Mouse (Mus musculus) limb, embryonic 11.5 days (tissue): ENCODE data around the gene Ms4a6c. TPM values are rescaled to one million over a fixed set of nuclear protein-coding genes. Genes with fewer than 3 reads are reported as not detected.
"Not testable (repeated sequence)": the region's sequence is repeated elsewhere in the genome, so short reads cannot be mapped to it uniquely, and the experiment has no call there.

Source experiments
- ATAC-seq: fragments of 200-750 bp; cut with Nextera tagmentation; 2 replicates; pipeline ENCODE4 v1.8.0; 2017; ENCODE audit warnings: low read depth; ENCODE audit not compliant: insufficient number of reproducible peaks, low FRiP score, low TSS enrichment
- DNase-seq: peaks from one replicate; pipeline ENCODE4 v3.0.0-alpha.2; 2015; ENCODE audit warnings: low spot score
- H3K27ac ChIP-seq: fragments of 300-500 bp; sonication (generic); replicated peaks from 2 replicates; pipeline ENCODE4 v1.5.1; 2014; ENCODE audit warnings: low read depth, mild to moderate bottlenecking, low read length
- H3K27me3 ChIP-seq: fragments of 300-500 bp; sonication (generic); 2 replicates; pipeline ENCODE4 v1.6.1; 2014; ENCODE audit warnings: mild to moderate bottlenecking, low read length, mixed read lengths; ENCODE audit not compliant: control insufficient read depth, insufficient read depth
- H3K36me3 ChIP-seq: fragments of 300-500 bp; sonication (generic); 2 replicates; pipeline ENCODE4 v1.6.1; 2014; ENCODE audit warnings: mild to moderate bottlenecking, low read length, moderate library complexity, mixed read lengths; ENCODE audit not compliant: control insufficient read depth, insufficient read depth
- H3K4me1 ChIP-seq: fragments of 300-500 bp; sonication (generic); 2 replicates; pipeline ENCODE4 v1.6.1; 2014; ENCODE audit warnings: low read length, mixed read lengths; ENCODE audit not compliant: control insufficient read depth, insufficient read depth
- H3K4me2 ChIP-seq: fragments of 300-500 bp; sonication (generic); 2 replicates; pipeline ENCODE4 v1.6.1; 2014; ENCODE audit warnings: low read depth, mild to moderate bottlenecking, moderate library complexity; ENCODE audit not compliant: severe bottlenecking
- H3K4me3 ChIP-seq: fragments of 300-500 bp; sonication (generic); 2 replicates; pipeline ENCODE4 v1.5.1; 2014; ENCODE audit warnings: low read depth, low read length
- H3K9ac ChIP-seq: fragments of 300-500 bp; sonication (generic); 2 replicates; pipeline ENCODE4 v1.6.1; 2014; ENCODE audit warnings: mild to moderate bottlenecking, low read length
- H3K9me3 ChIP-seq: fragments of 300-500 bp; sonication (generic); 2 replicates; pipeline ENCODE4 v1.6.1; 2016; ENCODE audit warnings: low read length; ENCODE audit not compliant: control insufficient read depth
- WGBS: fragments of 180-500 bp; shearing (Covaris S2); extraction: QIAGEN DNeasy Blood & Tissue Kit; methylation state at CpG from one replicate; pipeline ENCODE4 v1.1.7; 2014; 5-methylcytosine and 5-hydroxymethylcytosine counted together
- polyA plus RNA-seq: library from polyadenylated mRNA; unstranded; fragments of >200 nt; fragmentation: Nextera tagmentation; extraction: Ambion mirVana; gene quantifications from 2 replicates; pipeline ENCODE4 v1.2.1, GENCODE M21; 2014

Gene Ms4a6c
- polyA plus RNA-seq, 1 experiment from 2014 or later, result 1.2 TPM

DNA sequence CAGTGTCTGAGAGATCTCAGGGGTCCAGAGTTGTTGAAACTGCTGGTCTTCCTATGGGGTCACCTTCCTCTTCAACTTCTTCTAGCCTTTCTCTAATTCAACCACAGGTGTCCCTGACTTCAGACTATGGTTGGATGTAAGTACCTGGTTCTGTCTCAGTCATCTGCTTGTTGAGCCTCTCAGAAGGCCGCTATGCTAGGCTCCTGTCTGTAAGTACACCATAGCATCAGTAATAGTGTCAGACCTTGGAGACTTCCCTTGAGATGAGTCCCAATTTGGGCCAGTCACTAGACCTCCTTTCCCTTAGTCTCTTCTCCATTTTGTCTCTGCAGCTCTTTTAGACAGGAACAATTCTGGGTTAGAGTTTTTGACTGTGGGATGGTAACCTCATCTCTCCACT, 23.5 kb downstream of the Ms4a6c start:
- DNase-seq (no peak), ATAC-seq (no peak)
- no peaks in the 10 kb centered on the region for H3K36me3 ChIP-seq
- H3K4me1 ChIP-seq, result no peaks in the 10 kb centered on the region
- H3K9me3 ChIP-seq, result no peaks in the 10 kb centered on the region
- H3K27ac ChIP-seq, result no peak overlapping the region
- 83% methylated on average over 1 of the region's 1 CpGs for WGBS
- no peak overlapping the region for H3K9ac ChIP-seq
- H3K27me3 ChIP-seq, result no peaks in the 10 kb centered on the region
- H3K4me3 ChIP-seq, result no peak overlapping the region
- H3K4me2 ChIP-seq, result no peak overlapping the region

DNA sequence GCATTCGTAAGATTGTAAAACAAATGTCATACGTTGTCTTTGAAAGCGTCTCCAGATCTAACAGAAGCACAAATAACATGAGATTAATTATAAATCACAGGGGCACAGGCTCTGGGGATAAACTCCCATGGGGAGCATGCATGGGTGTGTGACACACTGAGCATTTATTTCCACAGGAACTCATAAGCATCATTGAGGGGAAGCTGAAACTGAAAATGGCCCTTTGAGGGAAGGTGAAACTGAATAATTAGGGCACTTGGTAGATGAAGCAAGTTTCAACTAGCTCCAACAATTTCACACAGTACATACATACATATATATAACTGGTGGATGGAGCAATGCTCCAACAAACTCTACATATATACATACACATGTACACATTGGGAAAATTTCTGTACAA, 25.4 kb downstream of the Ms4a6c start:
- H3K27me3 ChIP-seq, result no peaks in the 10 kb centered on the region
- H3K27ac ChIP-seq, result no peak overlapping the region
- DNase-seq (no peak), ATAC-seq (no peak)
- H3K9ac ChIP-seq, result no peak overlapping the region
- H3K36me3 ChIP-seq, result no peaks in the 10 kb centered on the region
- H3K4me3 ChIP-seq, result no peak overlapping the region
- no peak overlapping the region for H3K4me2 ChIP-seq
- no peaks in the 10 kb centered on the region for H3K4me1 ChIP-seq
- H3K9me3 ChIP-seq, result no peaks in the 10 kb centered on the region
- WGBS, result 92% methylated on average over 3 of the region's 3 CpGs

- no peak overlapping the region for H3K27ac ChIP-seq
- H3K4me2 ChIP-seq, result no peak overlapping the region
- 83% methylated on average over 6 of the region's 6 CpGs for WGBS
- DNase-seq, result no peak
- no peak overlapping the region for H3K9ac ChIP-seq
- no peaks in the 10 kb centered on the region for H3K4me1 ChIP-seq
- H3K9me3 ChIP-seq, result no peaks in the 10 kb centered on the region
- no peak overlapping the region for H3K4me3 ChIP-seq
- ATAC-seq, result no peak
- H3K27me3 ChIP-seq, result no peaks in the 10 kb centered on the region
- H3K36me3 ChIP-seq, result no peaks in the 10 kb centered on the region
These were observed 27.2 kb downstream of the Ms4a6c start for GRCm38 (mm10) chr19:11496361-11496760.

DNA sequence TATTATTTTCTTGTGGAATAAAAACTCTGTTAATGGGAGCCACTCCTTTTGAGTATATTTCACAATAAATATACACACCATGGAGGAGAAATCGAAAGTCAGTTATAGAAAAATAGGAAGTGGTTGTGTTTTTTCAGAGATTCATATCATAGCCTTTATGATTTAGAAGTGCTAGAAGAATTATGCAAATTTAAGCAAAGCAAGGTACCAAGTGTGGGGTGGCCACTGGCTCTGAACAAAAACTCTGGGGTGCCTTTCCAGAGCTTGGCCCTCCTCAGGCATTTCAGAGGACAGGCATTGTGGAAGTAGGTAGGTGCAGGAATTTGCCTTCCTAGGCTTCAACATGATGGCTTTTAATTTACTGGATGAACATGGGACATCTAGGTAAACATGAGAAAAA, 28.1 kb downstream of the Ms4a6c start:
- H3K4me2 ChIP-seq, H3K4me1 ChIP-seq, H3K9me3 ChIP-seq, H3K9ac ChIP-seq, H3K27ac ChIP-seq, H3K27me3 ChIP-seq, ATAC-seq, H3K4me3 ChIP-seq, DNase-seq, H3K36me3 ChIP-seq: not testable (repeated sequence)
- 88% methylated on average over 1 of the region's 1 CpGs for WGBS

DNA sequence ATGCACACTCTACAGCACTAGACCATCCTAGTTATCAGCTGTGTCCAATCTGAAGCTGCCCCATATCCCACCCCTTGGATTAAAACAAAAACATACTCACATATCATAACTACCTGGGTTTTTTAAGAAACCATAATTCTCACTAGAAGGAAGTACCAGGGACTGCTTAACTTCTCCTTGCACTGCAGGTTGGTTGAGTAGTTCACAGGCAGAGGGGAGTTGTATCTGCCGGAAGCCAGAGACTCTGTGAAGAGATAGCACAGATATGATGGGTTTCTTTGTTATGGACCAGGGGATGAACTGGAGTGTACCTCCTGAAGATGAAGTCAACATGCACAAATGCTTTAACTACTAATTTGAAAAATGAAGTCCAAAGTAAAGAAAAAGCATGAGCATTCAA, 31.6 kb downstream of the Ms4a6c start:
- Histone ChIP-seq H3K4me1 (no peaks in the 10 kb centered on the region), H3K27ac (no peak overlapping the region), H3K36me3 (no peaks in the 10 kb centered on the region), H3K4me2 (no peak overlapping the region), H3K4me3 (no peak overlapping the region), H3K9me3 (no peaks in the 10 kb centered on the region), H3K27me3 (no peaks in the 10 kb centered on the region), H3K9ac (no peak overlapping the region)
- no peak for ATAC-seq
- WGBS, result 90% methylated on average over 1 of the region's 1 CpGs
- no peak for DNase-seq

DNA sequence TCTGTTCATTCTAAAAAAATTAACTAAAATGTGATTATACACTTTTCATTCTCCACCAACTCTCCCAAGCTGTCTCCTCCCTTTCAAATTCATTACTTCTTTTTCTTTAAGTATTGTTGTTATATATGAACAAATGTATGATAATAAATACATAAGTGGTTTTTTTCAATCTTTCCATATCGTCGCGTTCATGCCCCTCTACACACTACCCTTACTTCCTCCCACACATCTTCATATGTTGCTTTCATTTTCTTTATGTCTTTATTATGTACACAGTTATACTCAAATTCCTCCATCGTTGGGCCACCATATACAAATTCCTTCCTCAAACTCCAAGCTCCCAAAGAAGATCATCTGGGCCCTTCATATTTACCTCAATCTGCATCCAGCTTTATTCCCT, 32.2 kb downstream of the Ms4a6c start:
- no peaks in the 10 kb centered on the region for H3K27me3 ChIP-seq
- H3K9me3 ChIP-seq, result no peaks in the 10 kb centered on the region
- WGBS, result 88% methylated on average over 4 of the region's 4 CpGs
- no peak overlapping the region for H3K4me3 ChIP-seq
- H3K9ac ChIP-seq, result no peak overlapping the region
- DNase-seq, result no peak
- no peak overlapping the region for H3K4me2 ChIP-seq
- H3K4me1 ChIP-seq, result no peaks in the 10 kb centered on the region
- H3K27ac ChIP-seq, result no peak overlapping the region
- no peaks in the 10 kb centered on the region for H3K36me3 ChIP-seq
- no peak for ATAC-seq

- ATAC-seq (no peak), DNase-seq (no peak)
- H3K4me3 ChIP-seq, result no peak overlapping the region
- H3K9ac ChIP-seq, result no peak overlapping the region
- no peak overlapping the region for H3K4me2 ChIP-seq
- no peaks in the 10 kb centered on the region for H3K4me1 ChIP-seq
- H3K9me3 ChIP-seq, result no peaks in the 10 kb centered on the region
- no peaks in the 10 kb centered on the region for H3K27me3 ChIP-seq
- WGBS, result 91% methylated on average over 1 of the region's 1 CpGs
- no peaks in the 10 kb centered on the region for H3K36me3 ChIP-seq
- H3K27ac ChIP-seq, result no peak overlapping the region
These were observed 35.7 kb downstream of the Ms4a6c start for GRCm38 (mm10) chr19:11504857-11505256.

GRCm38 (mm10) chr19:11513458-11513857, 44.3 kb downstream of the Ms4a6c start:
- no peak overlapping the region for H3K4me2 ChIP-seq
- H3K4me1 ChIP-seq, result no peaks in the 10 kb centered on the region
- no peaks in the 10 kb centered on the region for H3K9me3 ChIP-seq
- 92% methylated on average over 1 of the region's 1 CpGs for WGBS
- no peak overlapping the region for H3K27ac ChIP-seq
- H3K9ac ChIP-seq, result no peak overlapping the region
- no peak overlapping the region for H3K4me3 ChIP-seq
- no peak for DNase-seq
- H3K27me3 ChIP-seq, result no peaks in the 10 kb centered on the region
- no peaks in the 10 kb centered on the region for H3K36me3 ChIP-seq
- ATAC-seq, result no peak

- Histone ChIP-seq H3K9me3 (no peaks in the 10 kb centered on the region), H3K27me3 (no peaks in the 10 kb centered on the region), H3K9ac (no peak within 1 kb of the TSS), H3K4me2 (no peak within 1 kb of the TSS), H3K27ac (no peak within 1 kb of the TSS), H3K4me3 (no peak within 1 kb of the TSS), H3K36me3 (no peaks in the 10 kb centered on the region), H3K4me1 (no peaks in the 10 kb centered on the region)
- no peak for DNase-seq
- ATAC-seq, result no peak
These were observed 47.1 kb downstream of the Ms4a6c start, which contains the start of gene Ms4a6b for GRCm38 (mm10) chr19:11516246-11516645. Ms4a6b (plus strand) TSS chr19:11516512.
